Mouse (Mus musculus) kidney, adult 2 months (tissue): Measurements from ENCODE around the gene Pou3f3. TPM values are rescaled to one million over a fixed set of nuclear protein-coding genes. Genes with fewer than 3 reads are reported as not detected.

Experiments
- DNase-seq: peaks from one replicate; pipeline ENCODE4 v3.0.0; 2021
- H3K27ac ChIP-seq: fragments of 200-500 bp; 2 replicates; pipeline ENCODE4 v1.5.1; 2012; ENCODE audit warnings: low read depth, low read length, control low read depth, inconsistent platforms; ENCODE audit not compliant: insufficient read depth
- H3K27me3 ChIP-seq: fragments of 200-500 bp; replicated peaks from 2 replicates; pipeline ENCODE4 v1.6.1; 2012; ENCODE audit warnings: mild to moderate bottlenecking, moderate library complexity, low read length, inconsistent platforms; ENCODE audit not compliant: control insufficient read depth, insufficient read depth
- H3K36me3 ChIP-seq: fragments of 200-500 bp; 2 replicates; pipeline ENCODE4 v1.6.1; 2012; ENCODE audit warnings: mild to moderate bottlenecking, moderate library complexity, low read length, inconsistent platforms; ENCODE audit not compliant: control insufficient read depth, insufficient read depth
- H3K4me1 ChIP-seq: fragments of 200-500 bp; 2 replicates; pipeline ENCODE4 v1.6.1; 2011; ENCODE audit warnings: low read length; ENCODE audit not compliant: control insufficient read depth, insufficient read depth
- H3K4me3 ChIP-seq: fragments of 200-500 bp; 2 replicates; pipeline ENCODE4 v1.5.1; 2011; ENCODE audit warnings: mild to moderate bottlenecking, low read depth, low read length, control low read depth; ENCODE audit not compliant: insufficient read depth
- CTCF ChIP-seq: fragments of 200-500 bp; conservative IDR thresholded peaks from 2 replicates; pipeline ENCODE4 v1.5.1; 2011; ENCODE audit warnings: low read depth, mild to moderate bottlenecking, control low read depth, low read length, moderate library complexity, mixed read lengths; ENCODE audit not compliant: insufficient read depth, insufficient read length
- POLR2A ChIP-seq: fragments of 200-500 bp; IDR thresholded peaks from one replicate; pipeline ENCODE4 v1.6.1; 2011; ENCODE audit warnings: low read depth, low read length, control low read depth
- WGBS: fragments of 180-500 bp; shearing (Covaris S2); methylation state at CpG from one replicate; pipeline ENCODE4 v1.1.7; 2018; 5-methylcytosine and 5-hydroxymethylcytosine counted together
- polyA plus RNA-seq: library from polyadenylated mRNA; depleted of rRNA; stranded (reverse); fragments of >200 nt; gene quantifications from 2 replicates; pipeline ENCODE4 v1.2.3, GENCODE M21; 2012; rRNA removed

The Pou3f3 gene
- polyA plus RNA-seq = 14.4 and 18.0 TPM in 2 replicates

DNA sequence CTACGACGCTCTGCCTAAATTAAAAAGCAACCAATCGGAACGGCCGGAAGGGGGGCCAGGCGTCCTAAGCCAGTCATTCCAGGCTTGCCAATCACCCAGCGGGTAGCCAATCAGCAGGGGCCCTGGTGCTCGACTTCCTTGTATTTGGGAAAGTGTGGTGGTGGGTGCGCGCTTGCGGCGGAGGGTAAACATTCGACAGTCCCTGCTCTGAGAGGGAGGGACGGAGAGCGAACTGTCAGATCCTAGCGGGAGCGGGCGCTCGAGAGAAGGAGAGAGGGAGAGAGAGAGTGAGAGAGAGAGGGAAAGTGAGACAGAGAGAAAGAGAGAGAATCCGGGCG is at the start of gene Pou3f3:
Gene Pou3f3, plus strand, starts transcription at position 191 of the 338 bp plus-strand sequence.
- H3K27me3 ChIP-seq = peaks cover 10% of the 10 kb centered on the region
- peak; percentile 97 for DNase-seq
- H3K4me3 ChIP-seq = peak within 1 kb of the TSS; percentile 70
- peak within 1 kb of the TSS; percentile 93 for H3K27ac ChIP-seq
- H3K36me3 ChIP-seq = no peaks in the 10 kb centered on the region; the same call in 1 of the 2 replicates
- TF ChIP-seq CTCF = no peak
- peak; percentile 95 for TF ChIP-seq POLR2A
- 0% methylated on average over 17 of the region's 21 CpGs for WGBS
- no peaks in the 10 kb centered on the region for H3K4me1 ChIP-seq

DNA sequence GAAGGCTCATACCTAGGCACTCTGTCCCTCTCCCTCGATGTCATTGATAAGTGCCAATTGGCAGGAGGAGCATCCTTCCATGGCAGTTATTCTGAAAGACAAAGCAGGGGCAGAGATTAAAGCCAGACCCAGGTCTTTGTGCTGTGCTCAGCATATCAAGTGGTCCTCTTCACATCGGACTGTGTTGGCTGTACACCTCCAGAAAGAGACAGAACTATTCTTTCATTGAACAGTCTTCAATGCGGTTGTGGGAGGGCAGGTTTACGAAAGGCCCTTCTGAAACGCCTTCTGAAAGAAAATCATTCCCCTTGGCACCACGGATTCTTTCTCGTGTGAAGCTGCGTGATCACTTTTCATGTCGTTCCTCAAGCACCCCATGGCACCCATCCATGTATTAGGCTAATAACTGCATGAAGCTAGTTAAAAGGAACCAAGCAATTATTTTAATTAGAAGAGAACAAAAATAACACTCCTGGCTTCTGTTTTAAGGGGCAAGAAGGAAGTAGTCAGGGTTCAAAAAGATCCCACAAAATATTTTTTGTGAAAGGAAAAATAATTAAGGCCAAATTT is 47.1 kb upstream of the Pou3f3 start:
- DNase-seq = no peak
- WGBS = 91% methylated on average over 9 of the region's 9 CpGs
- Histone ChIP-seq H3K4me1 (no peaks in the 10 kb centered on the region), H3K27ac (no peak overlapping the region), H3K27me3 (no peaks in the 10 kb centered on the region), H3K4me3 (no peak overlapping the region), H3K36me3 (no peaks in the 10 kb centered on the region)
- no peak for TF ChIP-seq POLR2A
- no peak for TF ChIP-seq CTCF

DNA sequence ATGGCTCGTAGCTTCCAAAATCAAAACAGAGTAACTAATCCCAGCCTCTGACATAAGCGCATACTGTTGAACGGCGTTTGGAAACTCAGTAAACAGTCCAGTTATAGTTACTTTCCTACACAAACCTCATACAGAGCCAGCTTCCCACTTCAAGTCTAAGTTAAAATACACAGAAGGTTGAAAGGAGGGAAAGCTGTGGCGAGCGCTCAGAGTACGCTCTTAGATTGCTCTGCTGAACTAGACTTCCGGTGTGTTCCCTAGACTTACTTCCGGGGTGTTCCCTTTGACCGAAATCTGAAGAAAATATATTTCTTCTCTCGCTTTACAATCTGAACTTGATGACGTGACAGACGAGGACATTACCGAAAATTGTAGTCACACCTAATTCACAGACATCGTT is 44.1 kb upstream of the Pou3f3 start:
- no peak for DNase-seq
- Histone ChIP-seq H3K4me1 (no peaks in the 10 kb centered on the region), H3K27ac (no peak overlapping the region), H3K36me3 (no peaks in the 10 kb centered on the region), H3K4me3 (no peak overlapping the region), H3K27me3 (no peaks in the 10 kb centered on the region)
- WGBS = 93% methylated on average over 15 of the region's 15 CpGs
- TF ChIP-seq CTCF = no peak
- no peak for TF ChIP-seq POLR2A

DNA sequence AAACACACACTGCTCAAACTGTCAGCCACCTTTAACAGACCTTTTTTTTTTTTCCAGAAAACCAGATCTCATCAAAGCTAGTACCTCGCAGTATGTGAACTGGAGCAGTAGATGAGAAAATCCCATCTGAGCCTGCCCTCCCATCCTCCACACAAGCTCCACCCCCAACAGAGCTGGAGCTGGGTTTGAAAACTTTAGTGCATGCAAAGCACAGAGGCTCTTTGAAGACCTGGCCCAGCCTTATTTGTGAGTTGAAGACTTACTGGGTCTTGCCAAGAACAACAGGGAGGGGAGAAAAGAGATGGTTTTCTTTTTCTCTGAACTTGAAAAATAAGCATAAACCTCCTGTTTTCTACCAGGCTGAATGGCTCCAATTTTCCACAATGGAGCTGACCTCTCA is 28.0 kb upstream of the Pou3f3 start:
- Histone ChIP-seq H3K27ac (no peak overlapping the region), H3K4me1 (no peaks in the 10 kb centered on the region), H3K36me3 (no peaks in the 10 kb centered on the region; the same call in 1 of the 2 replicates), H3K4me3 (no peak overlapping the region), H3K27me3 (no peaks in the 10 kb centered on the region)
- DNase-seq = no peak
- TF ChIP-seq POLR2A (no peak), CTCF (no peak)
- 78% methylated on average over 1 of the region's 1 CpGs for WGBS

DNA sequence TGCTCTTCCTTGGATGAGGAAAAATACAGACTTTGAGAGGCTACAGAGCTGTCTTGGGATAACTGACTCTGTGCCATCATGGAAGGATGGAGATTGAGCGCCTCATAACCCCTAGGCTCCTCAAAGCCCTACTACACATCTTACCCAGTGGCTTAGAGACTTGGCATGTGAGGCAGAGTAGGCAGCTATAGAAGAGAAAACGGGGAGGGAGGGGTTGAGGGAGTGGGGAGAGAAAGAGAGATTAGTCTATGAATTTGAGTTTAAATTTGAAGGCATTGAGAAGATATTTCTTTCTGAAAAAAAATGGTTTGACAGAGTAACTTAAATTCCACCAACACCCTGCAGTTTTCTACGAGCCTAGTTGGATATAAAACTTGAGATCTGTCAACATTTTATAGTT is 14.9 kb upstream of the Pou3f3 start:
- no peak overlapping the region for H3K4me3 ChIP-seq
- WGBS = 73% methylated on average over 3 of the region's 3 CpGs
- TF ChIP-seq CTCF (no peak), POLR2A (no peak)
- H3K36me3 ChIP-seq = no peaks in the 10 kb centered on the region
- no peaks in the 10 kb centered on the region; the same call in 1 of the 2 replicates for H3K4me1 ChIP-seq
- H3K27me3 ChIP-seq = no peaks in the 10 kb centered on the region; the same call in 1 of the 2 replicates
- DNase-seq = no peak
- H3K27ac ChIP-seq = no peak overlapping the region

DNA sequence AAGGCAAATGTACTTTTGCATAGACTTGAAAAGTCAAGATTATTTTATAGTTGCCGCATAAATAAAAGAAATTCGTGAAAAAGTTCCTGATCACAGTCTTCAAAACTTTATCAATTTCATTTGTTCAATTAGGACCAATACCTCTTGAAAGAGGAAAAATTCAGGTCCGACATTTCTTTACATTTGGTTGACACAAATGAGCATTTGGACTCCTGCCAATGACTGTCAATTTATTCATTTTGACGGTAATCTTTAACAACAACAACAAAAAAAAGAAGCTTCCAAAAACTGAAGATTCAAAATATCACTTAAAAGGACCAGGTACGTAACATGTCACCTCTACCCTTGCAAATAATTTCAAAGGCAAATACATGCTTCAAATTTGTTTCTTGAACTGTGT is 13.8 kb upstream of the Pou3f3 start:
- DNase-seq = no peak
- WGBS = 72% methylated on average over 5 of the region's 5 CpGs
- H3K27ac ChIP-seq = no peak overlapping the region
- H3K4me3 ChIP-seq = no peak overlapping the region
- H3K27me3 ChIP-seq = no peaks in the 10 kb centered on the region; the same call in 1 of the 2 replicates
- TF ChIP-seq CTCF (no peak), POLR2A (no peak)
- H3K36me3 ChIP-seq = no peaks in the 10 kb centered on the region
- no peaks in the 10 kb centered on the region; the same call in 1 of the 2 replicates for H3K4me1 ChIP-seq

DNA sequence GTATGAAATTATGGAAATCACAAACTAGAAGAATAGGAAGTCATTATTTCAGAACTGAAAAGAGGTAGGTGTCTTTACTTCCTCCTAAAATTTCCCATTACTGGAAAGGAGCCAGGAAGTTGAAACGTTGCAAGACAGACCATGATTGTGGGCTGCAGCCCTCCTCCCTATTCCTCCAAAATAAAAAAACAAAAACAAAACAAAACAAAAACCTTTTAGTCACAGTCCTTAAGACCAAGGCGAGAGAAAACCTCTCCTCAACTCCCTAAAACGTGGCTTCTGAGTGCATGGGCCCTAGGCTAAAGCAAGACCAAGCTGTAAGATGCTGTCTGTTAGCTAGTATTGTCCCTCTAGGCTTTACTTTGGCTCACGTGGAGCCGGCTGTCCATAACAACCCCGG is 11.7 kb upstream of the Pou3f3 start:
- TF ChIP-seq POLR2A (no peak), CTCF (no peak)
- Histone ChIP-seq H3K4me1 (no peaks in the 10 kb centered on the region), H3K27me3 (no peaks in the 10 kb centered on the region; the same call in 1 of the 2 replicates), H3K36me3 (no peaks in the 10 kb centered on the region), H3K27ac (peak overlapping the region; percentile 65), H3K4me3 (peak overlapping the region; percentile 43; the same call in 1 of the 2 replicates)
- WGBS = 1% methylated on average over 6 of the region's 6 CpGs
- no peak for DNase-seq
